Mouse (Mus musculus): Measurements from ENCODE around the gene Tstd1. TPM values are rescaled to one million over a fixed set of nuclear protein-coding genes. Genes with fewer than 3 reads are reported as not detected.

The Tstd1 gene
- total and polyA plus RNA-seq, 3 experiments: 0.50 to 1.4 TPM; not detected in 1

DNA sequence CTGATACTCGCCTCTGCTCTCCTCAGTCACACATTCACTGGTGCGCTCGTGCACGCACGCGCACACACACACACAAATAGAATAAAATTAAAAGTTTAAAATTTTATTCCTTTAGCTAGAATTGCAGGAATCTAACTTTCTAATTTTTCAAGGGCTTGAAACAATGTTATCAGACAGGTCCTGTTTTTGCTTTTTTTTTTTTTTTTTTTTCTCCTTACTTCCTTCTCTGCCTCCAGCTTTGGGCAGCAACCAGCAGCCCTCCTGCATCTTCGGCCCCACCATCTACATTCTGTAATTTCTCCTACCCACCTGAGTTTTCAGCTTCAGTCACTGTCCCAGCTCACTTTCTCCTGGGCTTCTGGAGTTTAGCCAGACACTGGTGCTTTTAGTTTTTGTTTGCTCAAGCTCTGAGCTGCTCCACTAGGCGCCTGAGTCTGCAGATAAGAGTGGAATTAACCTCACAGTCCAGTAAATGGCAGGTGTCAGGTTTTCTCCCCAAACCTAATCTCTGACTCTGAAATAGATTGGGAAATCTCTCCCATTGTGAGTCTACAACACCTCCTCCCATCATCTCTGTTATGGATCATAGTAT is 3.9 kb downstream of the Tstd1 start (continued):
- TF ChIP-seq NRF1 (IDR thresholded peaks at IDR 0.05; ENCODE audit: insufficient read depth, low read depth, low read length, poor library complexity, severe bottlenecking) (no peak), MAX (IDR thresholded peaks at IDR 0.05; ENCODE audit: low read length) (no peak), UBTF (IDR thresholded peaks at IDR 0.05; ENCODE audit: borderline replicate concordance, insufficient read depth, low read depth, low read length) (no peak), HCFC1 (IDR thresholded peaks at IDR 0.05; ENCODE audit: low read depth, low read length) (0 out of 2 replicates have a peak, but pooled peaks have one; percentile 15), RAD21 (IDR thresholded peaks at IDR 0.05; ENCODE audit: low read depth, low read length) (no peak), SIN3A (IDR thresholded peaks at IDR 0.05; ENCODE audit: low read length) (no peak; the same call in 1 of the 2 replicates), SMC3 (IDR thresholded peaks at IDR 0.05; ENCODE audit: low read depth, low read length) (no peak), ELF1 (IDR thresholded peaks at IDR 0.05; ENCODE audit: low read depth, low read length) (no peak), MEF2A (IDR thresholded peaks at IDR 0.05; ENCODE audit: extremely low read depth, insufficient replicate concordance, low read depth, low read length, poor library complexity, severe bottlenecking) (no peak), ZMIZ1 (IDR thresholded peaks at IDR 0.05; ENCODE audit: low read depth, low read length) (no peak), NELFE (IDR thresholded peaks at IDR 0.05; ENCODE audit: low read depth, low read length) (no peak), MAZ (IDR thresholded peaks at IDR 0.05; ENCODE audit: low read depth, low read length) (no peak), BHLHE40 (IDR thresholded peaks at IDR 0.05; ENCODE audit: borderline replicate concordance, low read depth, low read length) (no peak), MAFK (IDR thresholded peaks at IDR 0.05; ENCODE audit: borderline replicate concordance, low read depth, low read length) (no peak), RCOR1 (IDR thresholded peaks at IDR 0.05; ENCODE audit: low read depth, low read length) (peak; percentile 79), USF2 (IDR thresholded peaks at IDR 0.05; ENCODE audit: borderline replicate concordance in 1 of 2, insufficient read depth in 1 of 2, low read depth in 1 of 2, low read length in 2 of 2) (no peak), MYC (IDR thresholded peaks at IDR 0.05; ENCODE audit: low read depth, low read length) (no peak), JUND (IDR thresholded peaks at IDR 0.05; ENCODE audit: low read depth, low read length) (no peak), TCF12 (IDR thresholded peaks at IDR 0.05; ENCODE audit: low read depth, low read length) (peak; percentile 27; the same call in 1 of the 2 replicates)

DNA sequence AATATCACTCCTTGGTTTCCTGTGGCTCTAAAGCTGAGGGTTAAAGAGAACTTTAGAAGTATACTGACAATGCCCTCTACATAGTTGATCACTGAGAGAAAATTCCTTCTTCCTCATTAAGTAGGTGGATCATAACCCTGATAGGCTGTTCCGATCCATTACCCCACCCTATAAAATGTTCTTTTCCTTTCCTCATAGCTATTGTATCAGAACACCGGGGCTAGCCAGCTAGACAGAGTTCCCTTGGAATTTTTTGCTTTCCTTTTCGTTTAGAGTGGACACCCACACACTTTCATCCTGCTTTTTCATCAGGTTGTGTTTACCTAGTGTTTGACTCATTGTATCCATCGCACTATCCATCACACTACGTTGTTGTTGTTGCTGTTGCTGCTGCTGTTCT is 6.0 kb downstream of the Tstd1 start:
- H3K79me2 ChIP-seq (ENCODE audit: control insufficient read depth, insufficient read depth, low read length, poor library complexity): no peaks in the 10 kb centered on the region
- no peaks in the 10 kb centered on the region for H3K9me3 ChIP-seq (replicated peaks; ENCODE audit: insufficient read depth, low read length)
- TF ChIP-seq CHD1 (IDR thresholded peaks at IDR 0.05; ENCODE audit: low read depth, low read length): no peak
- no peak for TF ChIP-seq ELF1 (IDR thresholded peaks at IDR 0.05; ENCODE audit: low read depth, low read length)
- no peak for TF ChIP-seq MAX (IDR thresholded peaks at IDR 0.05; ENCODE audit: low read length)
- TF ChIP-seq MXI1 (IDR thresholded peaks at IDR 0.05; ENCODE audit: low read depth, low read length): no peak
- TF ChIP-seq E2F4 (IDR thresholded peaks at IDR 0.05; ENCODE audit: borderline replicate concordance, low read depth, low read length): no peak
- no peak for TF ChIP-seq GABPA (IDR thresholded peaks at IDR 0.05; ENCODE audit: low read depth, low read length)
- TF ChIP-seq USF1 (IDR thresholded peaks at IDR 0.05; ENCODE audit: low read depth, low read length): no peak
- TF ChIP-seq TBP (IDR thresholded peaks at IDR 0.05; ENCODE audit: low read depth, low read length): no peak
- no peak overlapping the region for H3K27ac ChIP-seq (ENCODE audit: control insufficient read depth, low read depth, low read length)
- no peak overlapping the region for H3K9ac ChIP-seq (ENCODE audit: control insufficient read depth, low read depth, low read length, poor library complexity, severe bottlenecking)
- no peaks in the 10 kb centered on the region; a peak in 1 of 4 replicates for H3K27me3 ChIP-seq (ENCODE audit: control insufficient read depth in 1 of 2, insufficient read depth in 2 of 2, low read length in 2 of 2)
- no peak for DNase-seq (ENCODE audit: low read depth, low spot score)
- peaks cover 0 to 18% of the 10 kb centered on the region in 2 experiments; a peak in 2 of 4 replicates for H3K36me3 ChIP-seq (ENCODE audit: control insufficient read depth in 1 of 2, insufficient read depth in 2 of 2, low read length in 2 of 2)
- H3K4me3 ChIP-seq (ENCODE audit: control insufficient read depth in 1 of 2, insufficient read depth in 1 of 2, low read depth in 2 of 2, low read length in 2 of 2): no peak overlapping the region
- peaks cover 0 to 14% of the 10 kb centered on the region in 2 experiments; a peak in 2 of 4 replicates for H3K4me1 ChIP-seq (ENCODE audit: control insufficient read depth in 1 of 2, insufficient read depth in 2 of 2, low read length in 2 of 2)
